Mouse (Mus musculus): ENCODE data around the gene Cracr2a. TPM values are rescaled to one million over a fixed set of nuclear protein-coding genes. Genes with fewer than 3 reads are reported as not detected.

Gene Cracr2a
- total RNA-seq, 1 experiment from 2014 or later: 10.0 TPM

GRCm38 (mm10) chr6:127605067-127606025, 44.2 kb downstream of the Cracr2a start:
- no peak; a peak in 1 of 4 replicates for ATAC-seq (replicated peaks in 1 of 2; ENCODE audit: insufficient read depth in 1 of 2, low FRiP score in 2 of 2, low TSS enrichment in 1 of 2, low read depth in 1 of 2, poor library complexity in 2 of 2, severe bottlenecking in 2 of 2)

GRCm38 (mm10) chr6:127609673-127610072, 48.5 kb downstream of the Cracr2a start:
- ATAC-seq (replicated peaks in 1 of 2; ENCODE audit: insufficient read depth in 1 of 2, low FRiP score in 2 of 2, low TSS enrichment in 1 of 2, low read depth in 1 of 2, poor library complexity in 2 of 2, severe bottlenecking in 2 of 2): no peak

- ATAC-seq (replicated peaks in 1 of 2; ENCODE audit: insufficient read depth in 1 of 2, low FRiP score in 2 of 2, low TSS enrichment in 1 of 2, low read depth in 1 of 2, poor library complexity in 2 of 2, severe bottlenecking in 2 of 2): no peak
Measured at GRCm38 (mm10) chr6:127611216-127611615, 50.1 kb downstream of the Cracr2a start.

DNA sequence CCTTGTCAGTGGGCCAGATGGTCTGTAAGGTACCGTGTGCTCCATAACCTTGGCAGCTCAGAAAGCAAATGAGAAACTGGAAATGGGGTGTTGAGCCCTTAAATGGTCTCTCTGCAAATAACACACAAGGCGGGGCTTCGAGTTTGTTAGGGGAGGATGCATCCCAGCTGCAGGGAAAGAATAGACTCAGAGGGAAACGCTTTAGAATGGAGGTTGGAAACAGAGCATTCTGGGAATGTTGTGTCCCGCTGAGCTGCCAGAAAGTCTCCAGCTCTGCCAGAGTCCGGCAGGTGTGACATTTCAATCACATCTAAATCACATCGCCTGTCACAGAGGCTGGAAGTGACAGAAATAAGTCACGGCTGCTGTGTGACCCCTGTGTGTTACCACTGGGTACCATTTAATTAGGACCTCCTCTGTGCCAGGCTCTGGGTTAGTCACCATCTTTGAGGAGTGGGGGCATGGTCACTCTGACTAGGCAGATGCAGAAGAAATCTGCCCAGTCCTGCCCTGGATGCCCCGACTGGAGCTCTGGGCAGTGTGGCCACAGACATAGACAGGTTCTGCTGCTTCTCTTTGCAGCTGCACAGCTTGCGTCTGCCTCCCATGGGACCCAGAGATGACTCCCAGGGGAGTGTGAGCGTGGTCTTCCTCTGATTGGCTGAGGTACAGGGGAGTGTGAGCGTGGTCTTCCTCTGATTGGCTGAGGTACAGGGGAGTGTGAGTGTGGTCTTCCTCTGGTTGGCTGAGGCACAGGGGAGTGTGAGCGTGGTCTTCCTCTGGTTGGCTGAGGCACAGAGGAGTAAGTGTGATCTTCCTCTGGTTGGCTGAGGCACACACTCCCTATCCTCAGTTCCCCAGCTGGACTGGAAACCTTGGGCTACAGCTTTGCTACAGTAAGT, 53.2 kb downstream of the Cracr2a start:
- no peak for ATAC-seq (replicated peaks in 1 of 2; ENCODE audit: insufficient read depth in 1 of 2, low FRiP score in 2 of 2, low TSS enrichment in 1 of 2, low read depth in 1 of 2, poor library complexity in 2 of 2, severe bottlenecking in 2 of 2)

DNA sequence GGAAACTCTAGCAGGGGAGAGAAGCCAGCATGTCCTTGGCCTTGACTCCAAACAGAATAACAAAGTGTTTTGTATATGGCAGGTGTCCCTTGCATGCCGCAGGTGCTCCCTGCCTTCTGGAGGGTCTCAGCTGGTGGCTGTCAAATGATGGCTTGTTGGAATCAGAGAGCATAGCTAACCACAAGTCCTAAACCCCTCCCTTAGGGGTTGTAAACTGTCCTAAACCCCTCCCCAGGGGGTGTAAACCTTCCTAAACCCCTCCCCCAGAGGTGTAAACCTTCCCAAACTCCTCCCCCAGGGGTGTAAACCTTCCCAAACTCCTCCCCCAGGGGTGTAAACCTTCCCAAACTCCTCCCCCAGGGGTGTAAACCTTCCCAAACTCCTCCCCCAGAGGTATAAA, 55.5 kb downstream of the Cracr2a start:
- ATAC-seq (replicated peaks in 1 of 2; ENCODE audit: insufficient read depth in 1 of 2, low FRiP score in 2 of 2, low TSS enrichment in 1 of 2, low read depth in 1 of 2, poor library complexity in 2 of 2, severe bottlenecking in 2 of 2): 0 out of 4 replicates have a peak, but pooled peaks of 1 of the 2 experiments have one; percentile 15

DNA sequence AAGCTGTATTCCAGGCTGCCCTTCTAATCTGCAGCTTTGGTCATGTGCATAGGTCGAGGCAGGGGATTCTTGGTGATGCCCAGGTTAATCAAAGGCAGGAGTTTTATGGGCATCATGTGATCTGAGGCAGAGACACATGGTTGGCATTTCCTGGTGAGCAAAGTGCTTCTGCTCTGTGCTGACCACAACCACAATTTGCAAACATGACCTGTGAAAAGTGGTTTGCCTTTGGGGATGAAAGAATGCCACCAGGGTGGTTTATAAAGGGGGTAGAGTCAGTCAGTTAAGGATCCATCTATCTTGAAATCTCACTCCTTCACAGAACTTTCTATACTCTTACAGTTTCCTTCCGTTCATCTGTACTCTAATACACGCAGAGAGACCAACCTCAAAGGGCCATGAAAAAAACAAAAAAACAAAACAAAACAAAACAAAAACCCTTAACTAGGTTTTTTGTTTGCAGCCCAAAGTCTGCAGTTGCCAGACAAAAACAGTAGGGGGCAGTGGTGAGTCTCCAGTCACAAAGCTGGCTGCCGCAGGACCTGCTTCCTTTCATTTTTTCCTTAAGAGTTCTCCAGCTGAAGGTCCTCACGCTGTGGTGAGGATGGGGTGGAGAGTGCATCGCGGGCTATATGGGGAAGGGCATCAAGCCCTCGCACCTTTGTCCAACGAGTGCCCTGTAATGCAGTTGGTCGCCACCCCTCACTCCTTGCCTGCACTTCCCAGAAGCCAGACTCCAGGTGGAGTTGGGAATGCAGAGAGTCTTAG, 56.3 kb downstream of the Cracr2a start:
- ATAC-seq (replicated peaks in 1 of 2; ENCODE audit: insufficient read depth in 1 of 2, low FRiP score in 2 of 2, low TSS enrichment in 1 of 2, low read depth in 1 of 2, poor library complexity in 2 of 2, severe bottlenecking in 2 of 2): peak; percentile 52; a peak in 3 of 4 replicates

GRCm38 (mm10) chr6:127618686-127619085, 57.5 kb downstream of the Cracr2a start:
- ATAC-seq (replicated peaks in 1 of 2; ENCODE audit: insufficient read depth in 1 of 2, low FRiP score in 2 of 2, low TSS enrichment in 1 of 2, low read depth in 1 of 2, poor library complexity in 2 of 2, severe bottlenecking in 2 of 2): no peak

DNA sequence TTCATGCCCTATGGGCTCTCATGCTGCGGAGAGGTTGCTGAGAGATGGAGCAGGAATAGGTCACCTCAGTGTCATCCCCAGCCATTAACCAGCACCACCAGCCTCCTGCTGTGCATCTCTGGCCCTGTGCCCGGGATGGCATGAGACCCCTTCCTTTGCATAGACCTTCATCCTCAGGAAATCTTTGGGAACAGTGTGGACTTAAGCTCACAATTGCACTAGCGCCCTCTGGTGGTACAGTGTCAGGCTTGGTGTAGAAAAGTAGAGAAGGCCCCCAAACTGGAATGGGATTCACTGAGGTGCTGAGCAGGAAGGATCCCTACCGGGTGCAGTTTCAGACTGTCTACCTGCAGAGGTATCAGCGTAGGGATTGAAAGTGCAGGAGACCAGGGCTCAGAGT, 64.0 kb downstream of the Cracr2a start:
- ATAC-seq (replicated peaks in 1 of 2; ENCODE audit: insufficient read depth in 1 of 2, low FRiP score in 2 of 2, low TSS enrichment in 1 of 2, low read depth in 1 of 2, poor library complexity in 2 of 2, severe bottlenecking in 2 of 2): peak in 1 of 2 experiments; percentile 12; a peak in 1 of 4 replicates

DNA sequence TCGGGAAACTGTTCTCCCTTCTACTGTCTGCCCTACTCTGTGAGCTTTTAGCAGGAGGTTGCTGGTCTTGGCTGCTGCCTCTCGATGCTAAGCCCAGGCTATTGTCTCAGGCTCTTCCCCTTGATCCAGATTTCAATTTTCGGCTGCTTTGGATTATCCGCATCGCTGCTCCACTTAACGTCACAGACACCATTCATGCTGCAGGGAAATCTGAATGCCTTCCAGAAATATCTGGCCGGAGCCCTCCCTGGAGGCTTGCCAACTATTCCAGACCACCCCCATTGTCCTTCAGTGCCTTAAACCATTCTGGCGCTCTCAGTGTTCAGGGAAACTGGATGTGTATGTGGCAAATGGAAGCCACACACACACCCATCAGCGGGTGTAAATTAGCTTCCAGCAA, 66.3 kb downstream of the Cracr2a start:
- ATAC-seq (replicated peaks in 1 of 2; ENCODE audit: insufficient read depth in 1 of 2, low FRiP score in 2 of 2, low TSS enrichment in 1 of 2, low read depth in 1 of 2, poor library complexity in 2 of 2, severe bottlenecking in 2 of 2): no peak

DNA sequence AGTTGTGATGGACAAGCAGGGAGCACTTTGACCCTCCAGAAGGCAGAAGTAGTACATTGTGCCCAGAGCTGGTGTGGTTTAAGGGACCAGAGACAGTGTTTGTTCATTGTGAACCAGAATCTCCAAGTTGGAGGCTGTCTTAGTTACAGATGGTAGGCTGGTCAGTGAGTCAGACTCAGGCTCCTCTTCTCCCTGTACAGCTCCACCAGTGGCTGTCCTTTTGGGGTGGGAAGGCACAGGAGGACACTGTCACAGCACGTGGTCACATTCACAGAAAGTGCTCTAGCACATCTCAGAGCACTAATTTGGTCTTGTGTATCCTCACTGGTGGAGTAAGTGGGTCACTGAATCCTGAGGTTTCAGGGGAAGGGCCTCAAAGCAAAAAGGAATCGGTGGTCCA, 68.1 kb downstream of the Cracr2a start:
- no peak for ATAC-seq (replicated peaks in 1 of 2; ENCODE audit: insufficient read depth in 1 of 2, low FRiP score in 2 of 2, low TSS enrichment in 1 of 2, low read depth in 1 of 2, poor library complexity in 2 of 2, severe bottlenecking in 2 of 2)

DNA sequence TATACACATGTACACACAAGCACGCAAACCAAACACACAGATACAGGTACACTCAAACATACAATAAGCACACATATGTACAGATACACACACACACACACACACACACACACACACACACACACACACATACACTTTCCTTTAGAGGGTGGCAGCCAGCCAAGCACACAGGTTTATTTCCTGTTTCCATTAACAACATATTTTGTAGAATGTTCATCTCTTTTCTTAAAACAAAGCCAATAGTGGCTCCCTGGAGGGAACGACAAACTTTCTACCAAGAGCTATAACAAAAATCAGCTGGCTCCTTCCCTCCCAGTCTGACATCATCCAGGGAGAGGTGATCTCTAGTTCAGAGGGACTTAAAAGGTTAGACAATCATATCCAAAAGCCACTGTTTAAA, 73.7 kb downstream of the Cracr2a start:
- no peak for ATAC-seq (replicated peaks in 1 of 2; ENCODE audit: insufficient read depth in 1 of 2, low FRiP score in 2 of 2, low TSS enrichment in 1 of 2, low read depth in 1 of 2, poor library complexity in 2 of 2, severe bottlenecking in 2 of 2)

DNA sequence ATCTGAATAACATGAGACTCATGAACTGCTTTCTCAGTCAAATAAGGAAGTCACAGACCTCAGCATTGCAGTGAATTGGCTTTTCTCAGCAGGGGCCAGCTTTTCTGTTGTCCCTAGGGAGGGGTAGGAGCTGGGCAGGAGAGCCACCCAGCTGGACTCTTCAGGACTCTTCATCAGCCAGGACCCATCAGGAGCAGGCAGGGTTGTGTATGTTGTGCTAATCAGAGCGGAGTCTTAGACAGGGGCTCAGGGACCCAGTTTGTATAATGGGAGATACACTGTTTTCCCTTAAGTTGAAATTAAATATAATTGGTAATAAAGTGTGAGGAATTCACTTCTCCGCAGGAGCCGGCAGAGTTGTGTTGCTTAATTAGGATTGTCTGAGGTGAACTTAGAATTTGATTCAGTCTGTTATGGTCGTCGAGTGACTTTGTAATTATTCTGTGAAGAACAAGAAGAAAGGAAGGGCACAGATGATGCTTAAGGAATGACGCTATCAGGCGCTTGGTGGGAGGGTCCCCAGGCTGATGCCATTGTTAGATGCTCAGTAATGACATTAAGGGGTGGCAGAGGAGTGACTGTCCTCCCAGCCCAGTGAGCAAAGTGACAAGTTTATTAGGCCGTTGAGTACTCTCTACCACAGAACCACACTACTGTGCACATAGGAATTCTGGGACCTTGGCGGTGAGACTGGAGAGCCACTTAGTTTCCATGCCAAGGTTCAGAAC, 74.5 kb downstream of the Cracr2a start:
- no peak for ATAC-seq (replicated peaks in 1 of 2; ENCODE audit: insufficient read depth in 1 of 2, low FRiP score in 2 of 2, low TSS enrichment in 1 of 2, low read depth in 1 of 2, poor library complexity in 2 of 2, severe bottlenecking in 2 of 2)

- ATAC-seq (replicated peaks in 1 of 2; ENCODE audit: insufficient read depth in 1 of 2, low FRiP score in 2 of 2, low TSS enrichment in 1 of 2, low read depth in 1 of 2, poor library complexity in 2 of 2, severe bottlenecking in 2 of 2): no peak
Measured at GRCm38 (mm10) chr6:127641077-127641801, 80.1 kb downstream of the Cracr2a start.

DNA sequence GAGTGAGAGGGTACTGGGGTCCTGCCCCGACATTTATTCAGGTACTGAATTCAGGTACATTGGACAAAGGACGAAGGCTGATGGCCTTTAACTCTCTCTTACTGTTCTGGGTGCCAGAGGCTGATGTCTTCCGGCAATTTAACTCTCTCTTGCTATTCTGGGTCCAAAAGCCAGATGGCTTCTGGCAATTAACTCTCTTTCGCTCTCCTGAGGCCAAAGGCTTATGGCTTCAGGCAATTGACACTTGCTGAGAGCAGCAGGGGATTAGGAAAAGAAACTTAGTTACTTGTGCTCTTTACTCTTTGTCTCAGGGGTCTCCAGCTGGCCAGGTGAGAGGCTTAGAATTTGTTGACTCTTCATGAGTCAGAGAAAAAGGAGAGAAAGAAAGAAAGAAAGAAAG, 94.8 kb downstream of the Cracr2a start:
- no peak for ATAC-seq (replicated peaks in 1 of 2; ENCODE audit: insufficient read depth in 1 of 2, low FRiP score in 2 of 2, low TSS enrichment in 1 of 2, low read depth in 1 of 2, poor library complexity in 2 of 2, severe bottlenecking in 2 of 2)

DNA sequence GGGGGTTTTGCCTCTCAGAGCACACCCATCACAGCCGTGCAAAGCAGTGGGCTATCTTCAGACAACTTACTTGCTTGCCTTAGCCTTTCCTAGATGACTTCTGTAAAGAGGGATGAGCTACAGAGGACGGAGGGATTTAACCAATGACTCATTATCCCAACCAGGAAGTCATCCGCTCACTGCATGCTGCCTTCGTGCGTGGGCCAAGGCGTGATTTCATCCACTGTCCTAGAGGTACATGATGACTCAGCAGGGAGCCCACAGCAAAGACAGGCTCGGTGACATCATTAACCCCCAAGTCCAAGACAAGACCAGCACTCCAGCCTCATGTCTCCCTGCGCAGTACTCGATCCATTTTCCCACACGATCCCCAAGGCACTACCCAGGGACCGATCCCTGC, 96.0 kb downstream of the Cracr2a start:
- ATAC-seq (replicated peaks in 1 of 2; ENCODE audit: insufficient read depth in 1 of 2, low FRiP score in 2 of 2, low TSS enrichment in 1 of 2, low read depth in 1 of 2, poor library complexity in 2 of 2, severe bottlenecking in 2 of 2): no peak

- no peak for ATAC-seq (replicated peaks in 1 of 2; ENCODE audit: insufficient read depth in 1 of 2, low FRiP score in 2 of 2, low TSS enrichment in 1 of 2, low read depth in 1 of 2, poor library complexity in 2 of 2, severe bottlenecking in 2 of 2)
Measured at GRCm38 (mm10) chr6:127659472-127659871, 98.3 kb downstream of the Cracr2a start.

Data from hematopoietic stem cell, adult 5-6 weeks (primary cell).